Mouse (Mus musculus) heart, postnatal 0 days (tissue): ENCODE measurements around the gene Pitpnm2.

Source experiments
- CTCF ChIP-seq: IDR thresholded peaks from 2 replicates; pipeline ENCODE4 v1.5.1; 2016; ENCODE audit warnings: antibody characterized with exemption, control low read depth, low read depth
- EP300 ChIP-seq: IDR thresholded peaks from 2 replicates; pipeline ENCODE4 v1.6.1; 2016; ENCODE audit warnings: antibody characterized with exemption, low read depth

DNA sequence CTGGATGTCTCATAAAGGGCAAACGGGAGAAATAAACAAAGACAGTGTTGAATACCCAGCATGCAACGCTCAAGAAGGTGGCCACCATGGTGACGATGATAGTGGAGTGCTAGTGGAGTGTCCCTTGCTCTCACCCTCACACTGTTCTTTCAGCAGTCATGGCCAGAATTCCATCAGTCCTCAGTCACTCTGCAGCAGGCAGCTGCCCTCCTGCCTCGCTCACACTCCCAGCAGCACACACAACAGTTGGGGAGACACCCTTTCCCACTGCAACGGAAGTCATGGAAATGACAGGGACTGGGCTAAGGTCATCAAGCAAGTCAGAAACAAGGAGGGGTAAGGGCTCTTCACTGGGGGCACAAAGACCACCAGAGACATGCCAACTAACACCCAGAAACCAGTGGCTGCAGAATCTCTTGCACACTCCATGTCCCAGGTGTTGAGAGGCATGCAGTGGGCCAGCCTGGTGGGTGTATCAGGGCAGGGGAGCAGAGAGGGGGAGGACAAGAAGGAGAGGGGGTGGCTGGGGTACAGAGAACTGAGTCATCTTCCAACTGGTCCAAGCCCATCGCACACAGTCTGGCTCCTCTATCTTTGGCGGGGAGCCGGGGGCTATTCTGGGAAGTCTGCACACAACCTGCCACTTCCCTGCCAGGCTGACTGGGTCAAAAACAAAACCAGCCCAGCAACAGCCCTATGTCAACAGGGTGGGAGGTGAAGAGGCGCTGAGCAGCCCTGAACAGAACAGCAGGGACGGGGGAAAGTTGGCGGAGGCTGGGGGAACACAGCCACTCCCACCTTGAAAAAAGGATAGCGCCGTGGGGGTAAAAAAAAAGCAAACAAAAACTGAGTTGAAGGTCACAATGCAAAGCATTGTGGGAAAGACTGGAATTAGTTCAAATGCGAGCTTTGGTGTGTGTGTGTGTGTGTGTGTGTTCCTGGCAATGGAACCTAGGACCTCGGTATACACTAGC, 76.3 kb downstream of the Pitpnm2 start:
- no peak for TF ChIP-seq CTCF
- TF ChIP-seq EP300 = peak; percentile 70; the same call in 1 of the 2 replicates
